Mouse (Mus musculus): Measurements from ENCODE around the gene Npm3.

The Npm3 gene

DNA sequence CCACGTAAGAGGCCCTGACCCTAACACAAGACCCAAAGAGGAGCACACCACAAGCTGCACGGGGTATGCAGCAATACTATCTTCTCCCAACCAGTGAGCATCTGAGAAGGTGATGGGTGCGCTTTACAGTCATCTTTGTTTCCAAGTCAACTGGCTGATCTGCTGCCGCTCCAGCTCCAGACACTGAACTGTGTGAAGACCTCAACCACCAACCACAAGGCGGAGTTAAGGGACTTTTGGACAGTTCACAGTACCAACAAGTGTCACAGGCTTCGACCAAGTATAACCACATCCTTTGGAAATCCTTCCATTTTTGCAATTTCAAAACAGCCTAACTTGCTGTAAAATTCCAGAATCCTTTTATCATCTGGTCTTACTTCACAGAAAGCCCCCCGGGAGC, 2.5 kb upstream of the Npm3 start:
- no peak for DNase-seq

- peak; percentile 24 to 27 for DNase-seq
Observed at GRCm38 (mm10) chr19:45748691-45749242, 624 bp downstream of the Npm3 start.

- no peak for DNase-seq
Observed at GRCm38 (mm10) chr19:45748206-45748605, 1.2 kb downstream of the Npm3 start.

DNA sequence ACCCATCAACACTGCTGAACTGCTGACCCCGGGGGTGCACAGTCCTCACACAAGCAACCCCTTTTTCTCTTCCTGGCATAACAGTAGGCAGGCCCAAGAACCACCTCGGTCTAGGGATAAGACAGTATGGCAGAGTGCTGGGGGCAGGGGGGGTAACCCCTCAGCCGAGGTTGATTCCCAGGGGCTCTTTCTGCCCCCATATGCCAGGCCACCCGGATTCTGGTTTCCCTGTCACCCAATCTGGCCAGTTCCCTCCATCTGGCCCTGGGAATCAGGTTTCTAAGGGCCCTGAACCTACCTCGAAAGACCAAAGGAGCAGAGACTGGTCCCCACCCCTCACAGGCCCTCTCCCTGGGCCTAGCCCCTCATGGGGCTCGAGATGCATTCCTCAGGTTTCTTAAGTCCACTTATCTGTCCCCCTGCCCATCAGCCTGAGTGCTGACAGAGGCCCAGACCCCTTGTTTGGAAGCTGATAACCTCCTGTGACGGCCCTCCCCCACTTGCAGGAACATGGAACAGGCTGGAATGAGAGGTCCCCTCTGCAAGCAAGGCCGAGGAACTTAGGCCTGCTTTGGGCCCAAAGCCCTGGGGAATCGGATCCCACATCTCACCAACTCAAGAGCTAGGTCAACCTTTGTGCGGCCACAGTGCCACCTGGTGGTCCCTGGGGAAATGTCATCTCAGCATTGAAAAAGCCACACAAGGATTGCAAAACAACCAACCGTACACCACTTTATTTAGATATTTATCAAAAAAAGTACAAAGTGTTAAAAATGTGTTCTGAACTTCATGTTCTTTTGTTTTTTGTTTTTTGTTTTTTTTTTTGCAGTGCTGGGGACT, 2.1 kb downstream of the Npm3 start:
- peak; percentile 88 to 91 for DNase-seq

- DNase-seq = peak; percentile 78 to 87
Observed at GRCm38 (mm10) chr19:45746153-45747020, 3.0 kb downstream of the Npm3 start.

- no peak for DNase-seq
Observed at GRCm38 (mm10) chr19:45745344-45746152, 3.8 kb downstream of the Npm3 start.

- no peak for DNase-seq
Observed at GRCm38 (mm10) chr19:45743619-45744018, 5.8 kb downstream of the Npm3 start.

- no peak for DNase-seq
Observed at GRCm38 (mm10) chr19:45742984-45743575, 6.3 kb downstream of the Npm3 start.

DNA sequence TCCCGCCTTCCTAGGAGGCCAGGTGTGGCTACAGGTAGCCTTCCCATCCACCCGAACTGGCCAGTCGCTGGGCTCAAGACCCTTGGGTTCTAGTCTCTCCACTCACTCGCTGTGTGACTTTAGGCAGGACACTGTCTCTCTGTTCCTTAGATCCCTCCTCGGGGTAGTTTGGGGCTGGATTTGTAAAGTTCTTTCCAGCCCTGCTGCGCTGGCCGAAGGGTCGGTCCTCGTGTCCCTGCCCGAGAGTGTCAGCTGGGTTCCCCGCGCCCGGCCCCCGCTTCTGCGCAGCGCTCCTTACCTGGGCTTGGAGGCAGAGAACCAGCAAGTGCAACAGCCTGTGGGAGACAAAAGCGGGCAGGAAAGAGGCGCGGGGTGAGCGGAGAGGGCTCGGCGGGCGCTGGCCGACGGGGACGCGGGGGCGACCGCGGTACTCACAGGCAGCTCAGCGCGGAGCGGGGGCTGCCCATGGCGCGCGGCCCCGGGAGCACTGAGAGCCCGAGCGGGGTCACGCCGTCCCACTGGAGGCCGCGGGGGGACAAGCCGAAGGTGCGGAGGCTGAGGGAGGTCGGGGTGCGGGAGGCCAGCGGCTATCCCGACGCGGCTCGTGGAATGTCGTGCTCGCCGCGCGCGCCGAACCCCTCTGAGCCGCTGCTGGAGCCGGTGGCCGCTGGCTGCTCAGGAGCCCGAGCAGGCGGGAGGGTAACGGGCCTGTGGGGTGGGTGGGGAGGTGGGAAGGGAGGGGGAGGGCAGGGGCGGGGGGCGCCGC, 7.0 kb downstream of the Npm3 start, which contains the start of gene Fgf8:
Gene Fgf8, minus strand, starts transcription at position 698 of the 766 bp plus-strand sequence.
- peak; percentile 17 to 26 for DNase-seq

- DNase-seq = no peak
Observed at GRCm38 (mm10) chr19:45741431-45742217, 7.8 kb downstream of the Npm3 start.

DNA sequence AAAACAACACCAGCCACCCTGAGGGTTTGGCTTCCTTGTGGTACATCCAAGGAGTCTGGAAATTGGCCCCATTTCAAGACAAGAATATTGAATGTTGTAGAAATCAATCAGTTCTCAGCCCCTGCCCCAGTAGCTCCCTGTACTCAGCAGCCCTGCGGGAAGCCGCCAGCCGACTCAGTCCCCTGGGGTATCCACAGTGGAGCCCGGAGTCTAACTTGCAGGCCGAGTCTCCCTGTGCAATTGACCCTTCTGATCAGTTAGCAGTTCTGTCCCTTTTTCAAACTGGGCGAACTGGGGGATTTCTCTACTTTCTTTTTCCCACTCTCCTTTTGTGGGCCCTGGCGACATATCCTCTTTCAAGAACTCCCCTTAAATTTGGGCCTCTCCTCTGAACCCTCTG, 8.6 kb downstream of the Npm3 start:
- no peak for DNase-seq

GRCm38 (mm10) chr19:45740233-45740632, 9.2 kb downstream of the Npm3 start:
- no peak for DNase-seq

DNA sequence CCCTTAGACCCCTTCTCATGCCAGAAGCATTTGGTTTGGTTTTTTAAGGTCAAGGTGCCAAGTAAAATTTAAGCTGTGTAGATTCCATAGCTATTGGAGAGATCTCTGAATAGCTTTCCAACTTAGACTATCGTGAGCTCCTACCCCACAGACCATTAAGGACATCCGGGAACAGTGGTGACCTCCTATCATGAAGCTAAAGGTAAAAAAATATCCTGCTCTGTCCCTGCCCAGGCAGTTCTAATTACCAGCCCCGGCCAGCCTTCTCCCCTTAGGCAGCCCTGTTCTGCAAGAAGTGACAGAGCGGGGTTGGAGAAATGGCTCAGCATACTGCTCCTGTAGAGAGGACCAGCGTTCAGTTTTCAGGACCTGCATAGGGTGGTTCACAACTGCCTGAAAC, 10.9 kb downstream of the Npm3 start:
- no peak for DNase-seq

GRCm38 (mm10) chr19:45737846-45738484, 11.4 kb downstream of the Npm3 start:
- DNase-seq = no peak

GRCm38 (mm10) chr19:45737208-45737845, 12.1 kb downstream of the Npm3 start:
- DNase-seq = no peak

DNA sequence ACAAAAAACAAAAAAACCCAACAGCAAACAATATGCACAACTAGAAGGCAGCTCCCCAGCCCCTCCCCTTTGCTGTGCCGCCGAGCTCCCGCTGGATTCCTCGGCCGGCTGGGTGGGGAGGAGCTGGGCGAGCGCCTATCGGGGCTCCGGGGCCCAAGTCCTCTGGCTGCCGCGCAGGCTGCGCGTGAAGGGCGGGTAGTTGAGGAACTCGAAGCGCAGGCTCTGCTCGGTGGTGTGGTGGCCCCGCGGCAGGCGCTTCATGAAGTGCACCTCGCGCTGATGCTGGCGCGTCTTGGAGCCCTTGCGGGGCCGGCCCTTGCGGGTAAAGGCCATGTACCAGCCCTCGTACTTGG, 12.6 kb downstream of the Npm3 start:
- peak; percentile 48 to 65 for DNase-seq

DNA sequence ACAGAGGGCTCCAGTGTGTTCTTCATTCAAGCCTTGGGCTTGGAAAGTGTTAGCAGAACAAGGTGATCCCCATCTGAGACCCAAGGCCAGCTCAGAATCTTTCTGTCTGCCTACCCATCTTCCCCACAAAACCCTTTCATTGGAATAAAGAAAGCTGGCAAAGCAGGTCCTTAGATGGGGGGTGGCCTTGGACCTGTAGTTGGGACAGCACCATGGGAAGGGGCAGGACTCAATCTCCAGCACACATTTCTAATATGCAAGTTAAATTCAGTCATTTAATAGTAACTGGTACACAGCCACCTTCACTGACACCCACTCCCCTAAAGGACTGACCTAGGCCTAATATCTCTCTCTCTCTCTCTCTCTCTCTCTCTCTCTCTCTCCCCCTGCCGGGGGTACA, 13.2 kb downstream of the Npm3 start:
- DNase-seq = no peak

- no peak for DNase-seq
Observed at GRCm38 (mm10) chr19:45734762-45735161, 14.6 kb downstream of the Npm3 start.

- DNase-seq = no peak
Observed at GRCm38 (mm10) chr19:45734191-45734590, 15.2 kb downstream of the Npm3 start.

- DNase-seq = no peak
Observed at GRCm38 (mm10) chr19:45733564-45733963, 15.8 kb downstream of the Npm3 start.
